Mouse (Mus musculus) midbrain, embryonic 15.5 days (tissue): ENCODE results near the gene Camta1. TPM values are rescaled to one million over a fixed set of nuclear protein-coding genes. Genes with fewer than 3 reads are reported as not detected.
A peak's percentile ranks its signal among the peaks of the same experiment; 100 is the strongest.

Experiments used
- ATAC-seq: fragments of 200-750 bp; cut with Nextera tagmentation; replicated peaks from 2 replicates; pipeline ENCODE4 v1.8.0; 2017; ENCODE audit warnings: moderate TSS enrichment
- H3K27ac ChIP-seq: fragments of 300-500 bp; sonication (generic); 2 replicates; pipeline ENCODE4 v1.5.1; 2015; ENCODE audit warnings: mild to moderate bottlenecking, inconsistent platforms
- H3K27me3 ChIP-seq: fragments of 300-500 bp; sonication (generic); replicated peaks from 2 replicates; pipeline ENCODE4 v1.6.1; 2015; ENCODE audit warnings: inconsistent platforms
- H3K36me3 ChIP-seq: fragments of 300-500 bp; sonication (generic); replicated peaks from 2 replicates; pipeline ENCODE4 v1.6.1; 2015; ENCODE audit warnings: inconsistent platforms
- H3K4me1 ChIP-seq: fragments of 300-500 bp; sonication (generic); 2 replicates; pipeline ENCODE4 v1.6.1; 2015; ENCODE audit warnings: inconsistent platforms
- H3K4me2 ChIP-seq: fragments of 300-500 bp; sonication (generic); 2 replicates; pipeline ENCODE4 v1.6.1; 2015; ENCODE audit warnings: inconsistent platforms, mild to moderate bottlenecking, moderate library complexity
- H3K4me3 ChIP-seq: fragments of 300-500 bp; sonication (generic); 2 replicates; pipeline ENCODE4 v1.5.1; 2015; ENCODE audit warnings: mild to moderate bottlenecking, inconsistent platforms
- H3K9ac ChIP-seq: fragments of 300-500 bp; sonication (generic); 2 replicates; pipeline ENCODE4 v1.6.1; 2015; ENCODE audit warnings: mild to moderate bottlenecking, inconsistent platforms
- H3K9me3 ChIP-seq: fragments of 300-500 bp; sonication (generic); 2 replicates; pipeline ENCODE4 v1.6.1; 2016; ENCODE audit warnings: inconsistent platforms
- WGBS: fragments of 180-500 bp; shearing (Covaris S2); methylation state at CpG from one replicate; pipeline ENCODE4 v1.1.7; 2015; ENCODE audit warnings: mixed read lengths; 5-methylcytosine and 5-hydroxymethylcytosine counted together
- polyA plus RNA-seq: library from polyadenylated mRNA; unstranded; fragments of >200 nt; fragmentation: Nextera tagmentation; extraction: Ambion mirVana; gene quantifications from 2 replicates; pipeline ENCODE4 v1.2.1, GENCODE M21; 2015

Camta1 gene
- polyA plus RNA-seq, 1 experiment from 2014 or later, result 156 TPM

DNA sequence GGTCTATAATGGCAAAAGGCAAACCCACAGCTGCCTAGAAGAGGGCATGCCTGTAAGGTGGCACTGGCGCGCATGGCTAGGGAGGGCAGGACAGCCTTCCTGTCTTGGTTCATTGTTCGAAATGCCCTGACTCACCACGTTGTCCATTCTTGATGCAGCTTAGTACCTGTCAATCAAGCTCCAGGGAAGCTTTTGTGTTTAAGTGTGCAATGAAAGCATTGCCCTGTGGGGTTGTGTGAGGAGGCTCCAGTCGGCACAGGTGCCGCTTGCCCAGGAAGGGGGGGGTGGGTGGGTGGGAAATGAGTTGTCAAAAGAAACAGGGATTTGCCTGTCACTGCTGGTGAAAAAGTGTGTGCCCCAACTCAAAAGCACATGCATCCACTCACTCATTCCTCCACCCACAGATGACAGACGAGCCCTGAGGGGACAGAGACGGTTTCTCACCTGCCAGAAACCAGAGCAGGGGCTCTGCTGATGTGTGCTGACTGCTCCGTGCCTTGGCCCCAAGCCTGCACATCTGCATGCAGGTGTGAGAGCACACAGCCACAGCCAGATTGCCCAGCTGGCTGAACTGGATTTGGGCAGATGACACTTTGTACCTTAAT is 115.6 kb downstream of the Camta1 start:
- Histone ChIP-seq H3K4me3 (no peak overlapping the region), H3K9ac (no peak overlapping the region), H3K9me3 (no peaks in the 10 kb centered on the region), H3K27me3 (no peaks in the 10 kb centered on the region), H3K4me2 (no peak overlapping the region), H3K27ac (no peak overlapping the region), H3K4me1 (peaks cover 33% of the 10 kb centered on the region), H3K36me3 (no peaks in the 10 kb centered on the region)
- peak; percentile 53; the same call in 1 of the 2 replicates for ATAC-seq
- whole genome bisulfite sequencing, result 33% methylated on average over 9 of the region's 9 CpGs

DNA sequence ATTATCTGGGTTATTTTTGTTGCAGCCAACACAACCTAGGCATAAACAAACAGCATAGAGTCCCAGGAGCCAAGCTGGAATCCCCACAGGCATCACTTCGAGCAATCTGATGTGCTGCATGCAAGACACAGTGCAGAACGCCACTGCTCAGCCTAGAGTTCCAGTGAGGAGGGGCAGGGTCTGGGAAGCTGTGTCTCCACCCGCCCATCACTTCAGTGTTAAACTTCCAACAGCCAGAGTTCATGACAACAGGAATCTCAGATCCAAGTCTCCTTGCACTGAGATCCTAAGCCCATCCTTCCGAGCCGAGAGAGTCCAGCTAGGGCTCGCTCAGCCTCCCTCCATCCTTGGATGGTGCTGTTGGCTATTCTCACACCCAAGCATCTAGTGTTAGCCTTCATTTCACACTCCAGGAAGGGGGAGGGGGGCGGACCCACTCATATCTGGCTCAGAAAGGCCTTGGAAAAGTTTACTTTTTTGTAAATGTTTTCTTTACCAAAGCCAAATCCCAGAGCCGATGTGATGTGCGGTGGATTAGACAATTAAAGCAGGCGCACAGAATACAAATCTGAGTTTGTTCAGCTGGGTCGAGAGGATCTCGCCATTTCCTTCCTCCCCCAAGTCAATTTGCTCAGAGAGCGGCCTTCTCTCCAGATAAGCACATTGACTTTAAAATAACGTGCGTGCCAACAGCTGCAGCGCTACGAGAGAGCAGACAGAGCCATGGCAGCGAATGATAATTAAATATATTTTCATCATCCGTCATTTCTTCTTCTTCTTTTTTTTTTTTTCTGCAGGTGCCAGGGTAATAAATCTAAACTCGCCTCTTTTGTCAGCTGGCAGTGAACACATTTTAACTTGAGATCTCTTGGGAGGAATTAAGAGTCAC is 120.2 kb downstream of the Camta1 start:
- peaks cover 44% of the 10 kb centered on the region for H3K4me1 ChIP-seq
- H3K4me2 ChIP-seq, result no peak overlapping the region
- no peak overlapping the region for H3K4me3 ChIP-seq
- no peaks in the 10 kb centered on the region for H3K36me3 ChIP-seq
- no peaks in the 10 kb centered on the region for H3K27me3 ChIP-seq
- no peak for ATAC-seq
- H3K9ac ChIP-seq, result no peak overlapping the region
- H3K27ac ChIP-seq, result 0 out of 2 replicates have a peak overlapping the region, but pooled peaks have one; percentile 27
- WGBS, result 40% methylated on average over 20 of the region's 20 CpGs
- H3K9me3 ChIP-seq, result no peaks in the 10 kb centered on the region

DNA sequence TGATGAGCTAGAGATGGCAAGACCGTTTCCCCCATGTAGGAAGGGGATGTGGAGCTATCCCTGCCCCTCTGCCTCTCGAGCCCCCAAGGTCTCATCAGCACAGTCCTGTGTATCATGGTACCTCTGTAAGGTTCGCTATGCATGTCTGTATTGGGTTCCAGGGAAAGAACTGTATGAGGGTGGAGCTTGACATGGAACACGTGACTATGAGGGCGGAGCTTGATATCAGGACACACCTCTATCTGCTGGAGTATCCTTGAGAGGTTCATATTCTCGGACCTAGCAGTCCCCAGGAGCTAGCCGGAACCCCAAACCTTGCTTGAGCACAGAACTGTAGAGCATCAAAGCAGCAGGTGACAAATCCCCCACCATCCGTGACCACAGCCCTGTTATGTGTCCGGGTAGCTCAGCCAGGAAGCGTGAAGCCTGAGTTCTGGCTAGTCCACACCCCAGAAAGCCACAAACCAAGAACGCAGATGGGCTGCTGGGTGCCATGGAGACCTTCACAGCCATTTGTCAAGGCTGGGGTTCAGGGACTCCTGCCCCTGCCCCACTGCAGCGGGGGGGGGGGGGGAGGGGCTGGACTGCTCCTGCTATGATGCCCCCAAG is 122.2 kb downstream of the Camta1 start:
- H3K36me3 ChIP-seq, result no peaks in the 10 kb centered on the region
- no peak overlapping the region for H3K9ac ChIP-seq
- peaks cover 40% of the 10 kb centered on the region for H3K4me1 ChIP-seq
- no peaks in the 10 kb centered on the region for H3K9me3 ChIP-seq
- WGBS, result 82% methylated on average over 12 of the region's 12 CpGs
- peak; percentile 47; the same call in 1 of the 2 replicates for ATAC-seq
- no peak overlapping the region for H3K4me2 ChIP-seq
- no peak overlapping the region for H3K4me3 ChIP-seq
- no peak overlapping the region for H3K27ac ChIP-seq
- H3K27me3 ChIP-seq, result no peaks in the 10 kb centered on the region

DNA sequence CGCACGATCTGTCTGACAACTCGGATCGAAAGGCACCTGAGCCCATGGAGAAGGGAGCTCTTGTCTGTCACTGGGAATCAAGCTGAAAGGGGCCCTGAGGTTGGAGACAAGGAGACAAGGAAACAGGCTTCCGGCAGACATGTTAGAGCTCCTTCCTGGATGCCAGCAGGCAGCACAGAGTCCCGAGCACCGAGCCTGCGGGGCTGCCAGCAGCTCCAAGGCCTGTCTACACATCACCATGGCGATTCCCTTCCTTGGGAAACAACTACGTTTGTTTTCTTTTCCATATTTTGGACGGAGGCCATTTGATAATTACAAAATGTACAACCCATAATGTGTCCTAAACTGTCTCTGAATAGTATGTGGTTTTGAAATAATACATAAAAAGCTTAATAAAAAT is 122.8 kb downstream of the Camta1 start:
- Histone ChIP-seq H3K9me3 (no peaks in the 10 kb centered on the region), H3K36me3 (no peaks in the 10 kb centered on the region), H3K27ac (peak overlapping the region; percentile 45), H3K4me1 (peaks cover 40% of the 10 kb centered on the region), H3K9ac (no peak overlapping the region), H3K4me2 (no peak overlapping the region), H3K4me3 (no peak overlapping the region), H3K27me3 (no peaks in the 10 kb centered on the region)
- 61% methylated on average over 11 of the region's 11 CpGs for WGBS
- no peak for ATAC-seq

DNA sequence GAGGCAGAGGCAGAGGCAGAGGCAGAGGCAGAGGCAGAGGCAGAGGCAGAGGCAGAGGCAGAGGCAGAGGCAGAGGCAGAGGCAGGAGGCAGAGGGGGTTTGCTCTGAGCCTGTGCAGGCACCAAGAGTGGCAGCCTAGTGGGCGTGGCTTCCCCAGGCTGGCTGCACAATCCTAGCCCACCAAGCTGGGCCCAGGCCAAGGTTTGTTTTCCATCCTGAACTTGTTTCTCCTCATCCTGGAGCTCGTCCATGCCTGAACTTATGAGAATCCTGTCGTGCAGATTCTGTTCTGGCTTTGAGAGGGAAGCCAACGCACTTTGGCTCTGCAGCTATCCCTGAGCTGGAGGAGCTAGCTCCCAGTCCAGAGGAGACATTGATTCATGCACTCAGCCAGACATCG is 123.4 kb downstream of the Camta1 start:
- peak overlapping the region; percentile 45 for H3K27ac ChIP-seq
- 75% methylated on average over 5 of the region's 5 CpGs for WGBS
- no peak for ATAC-seq
- no peak overlapping the region for H3K4me2 ChIP-seq
- H3K4me1 ChIP-seq, result peaks cover 38% of the 10 kb centered on the region
- H3K4me3 ChIP-seq, result no peak overlapping the region
- H3K9ac ChIP-seq, result no peak overlapping the region
- no peaks in the 10 kb centered on the region for H3K9me3 ChIP-seq
- no peaks in the 10 kb centered on the region for H3K36me3 ChIP-seq
- H3K27me3 ChIP-seq, result no peaks in the 10 kb centered on the region

DNA sequence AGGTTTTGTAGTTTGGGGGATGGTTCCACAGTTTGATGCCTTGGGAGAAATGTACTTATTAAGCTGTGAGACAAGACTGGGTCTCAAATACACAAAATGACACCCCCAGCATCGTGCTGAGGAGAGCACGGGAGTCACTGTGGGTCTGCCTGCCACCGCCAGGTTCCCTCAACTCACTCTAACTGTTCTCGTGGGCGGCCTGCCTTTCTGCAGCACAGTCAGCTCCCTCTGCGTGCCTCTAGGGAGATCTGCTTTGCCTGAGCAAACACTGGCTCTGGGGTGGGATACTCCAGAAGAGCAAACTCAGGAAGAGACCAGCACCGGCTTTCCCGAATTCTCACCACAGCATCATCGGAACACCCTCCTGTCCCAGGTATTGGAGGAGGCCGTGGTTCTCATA is 129.0 kb downstream of the Camta1 start:
- H3K4me3 ChIP-seq, result no peak overlapping the region
- 62% methylated on average over 10 of the region's 10 CpGs for WGBS
- H3K4me1 ChIP-seq, result peaks cover 12% of the 10 kb centered on the region; the same call in 1 of the 2 replicates
- H3K36me3 ChIP-seq, result no peaks in the 10 kb centered on the region
- no peak overlapping the region for H3K4me2 ChIP-seq
- ATAC-seq, result no peak
- no peaks in the 10 kb centered on the region for H3K9me3 ChIP-seq
- no peak overlapping the region for H3K27ac ChIP-seq
- no peak overlapping the region for H3K9ac ChIP-seq
- no peaks in the 10 kb centered on the region for H3K27me3 ChIP-seq

DNA sequence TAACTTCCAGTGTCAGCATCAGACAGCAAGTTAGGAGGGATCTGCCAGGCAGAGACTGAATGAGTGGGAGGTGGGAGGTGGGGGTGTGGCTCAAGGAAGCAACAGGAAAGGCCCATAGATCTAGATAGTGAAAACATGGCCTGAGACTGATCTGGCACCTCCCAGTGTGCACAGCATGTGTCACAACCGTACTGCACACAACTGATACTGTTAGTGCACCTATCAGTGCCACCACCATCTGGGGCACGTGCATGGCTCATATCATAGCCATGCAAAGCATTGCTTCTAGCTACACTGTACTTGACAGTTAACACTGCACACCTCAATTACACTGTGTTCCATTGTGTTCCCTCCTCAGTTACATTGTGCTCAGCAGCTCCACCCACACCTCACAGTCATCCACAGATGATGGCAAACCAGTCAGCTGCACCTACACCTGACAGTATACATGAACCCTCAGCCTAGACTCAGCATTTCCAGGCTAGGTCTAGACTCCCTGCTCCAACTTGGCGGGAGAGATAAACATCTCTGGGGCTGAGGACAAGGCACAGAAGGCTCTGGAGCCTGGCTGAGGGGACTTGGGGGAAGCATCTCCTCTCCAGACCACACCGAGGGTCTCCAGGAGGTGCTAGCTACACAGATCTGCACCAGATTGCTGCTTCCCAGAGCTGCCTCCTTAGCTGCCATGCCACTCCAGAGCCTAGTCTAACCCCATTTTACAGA is 131.5 kb downstream of the Camta1 start:
- no peak for ATAC-seq
- H3K27me3 ChIP-seq, result no peaks in the 10 kb centered on the region
- WGBS, result 80% methylated on average over 4 of the region's 4 CpGs
- H3K4me3 ChIP-seq, result no peak overlapping the region
- peaks cover 12% of the 10 kb centered on the region; the same call in 1 of the 2 replicates for H3K4me1 ChIP-seq
- H3K9ac ChIP-seq, result no peak overlapping the region
- H3K36me3 ChIP-seq, result no peaks in the 10 kb centered on the region
- H3K9me3 ChIP-seq, result no peaks in the 10 kb centered on the region
- H3K27ac ChIP-seq, result no peak overlapping the region
- no peak overlapping the region for H3K4me2 ChIP-seq

DNA sequence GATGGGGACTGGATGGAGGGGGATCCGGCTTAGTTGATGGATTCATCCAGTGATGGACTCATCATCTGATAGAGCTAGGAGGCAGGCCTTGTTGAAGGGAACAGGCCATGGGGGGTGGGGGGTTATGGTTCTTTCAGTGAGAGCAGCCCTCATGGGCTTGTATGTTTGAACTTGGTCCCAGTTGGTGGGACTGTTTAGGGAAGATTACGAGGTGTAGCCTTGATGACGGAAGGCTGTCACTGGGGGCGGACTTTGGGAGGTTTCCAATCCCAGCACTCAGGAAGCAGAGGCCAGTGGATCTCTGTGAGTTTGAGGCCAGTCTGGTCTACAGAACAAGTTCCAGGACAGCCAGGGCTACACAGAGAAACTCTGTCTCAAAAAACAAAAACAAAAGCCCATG is 132.6 kb downstream of the Camta1 start:
- whole genome bisulfite sequencing, result 77% methylated on average over 4 of the region's 4 CpGs

DNA sequence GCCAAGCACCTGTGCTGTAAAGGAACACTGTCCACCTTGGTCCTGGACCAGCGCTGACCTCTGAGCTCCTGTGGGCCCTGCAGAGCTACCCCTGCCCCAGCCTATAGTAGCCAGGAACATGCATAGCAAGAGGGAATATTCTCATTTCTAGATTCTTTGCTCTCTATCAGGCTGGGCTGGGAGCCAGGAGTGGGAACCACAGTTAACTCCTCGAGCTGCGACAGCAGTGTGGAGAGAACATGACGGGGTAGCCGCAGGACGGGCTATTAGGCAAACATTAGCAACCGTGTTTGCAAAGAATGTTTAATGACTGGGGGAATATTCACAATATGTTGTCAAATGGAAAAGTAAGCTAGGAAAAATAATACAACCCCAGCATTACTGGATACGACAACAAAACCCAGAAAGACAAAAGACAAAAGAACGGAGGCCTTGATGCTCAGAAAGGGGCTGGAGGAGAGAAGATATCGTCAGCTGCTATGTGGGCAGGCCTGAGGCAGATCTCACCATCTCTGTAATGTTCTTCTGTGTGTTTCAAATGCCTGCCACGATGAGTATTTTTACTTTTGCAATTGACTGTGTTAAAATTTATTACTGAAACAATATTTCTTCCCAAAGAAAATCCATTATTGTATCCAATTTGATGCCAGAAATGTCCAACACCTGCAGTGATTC is 133.1 kb downstream of the Camta1 start:
- Histone ChIP-seq H3K4me2 (no peak overlapping the region), H3K27ac (no peak overlapping the region), H3K36me3 (no peaks in the 10 kb centered on the region), H3K4me1 (peaks cover 12% of the 10 kb centered on the region; the same call in 1 of the 2 replicates), H3K9me3 (no peaks in the 10 kb centered on the region), H3K9ac (no peak overlapping the region), H3K4me3 (no peak overlapping the region), H3K27me3 (no peaks in the 10 kb centered on the region)
- ATAC-seq, result no peak
- 77% methylated on average over 11 of the region's 11 CpGs for WGBS

More for the DNA sequence above, 132.6 kb downstream of the Camta1 start:
- Histone ChIP-seq H3K4me3 (no peak overlapping the region), H3K4me1 (peaks cover 12% of the 10 kb centered on the region; the same call in 1 of the 2 replicates), H3K36me3 (no peaks in the 10 kb centered on the region), H3K27me3 (no peaks in the 10 kb centered on the region), H3K27ac (no peak overlapping the region), H3K9ac (no peak overlapping the region), H3K9me3 (no peaks in the 10 kb centered on the region), H3K4me2 (no peak overlapping the region)
- ATAC-seq, result no peak

DNA sequence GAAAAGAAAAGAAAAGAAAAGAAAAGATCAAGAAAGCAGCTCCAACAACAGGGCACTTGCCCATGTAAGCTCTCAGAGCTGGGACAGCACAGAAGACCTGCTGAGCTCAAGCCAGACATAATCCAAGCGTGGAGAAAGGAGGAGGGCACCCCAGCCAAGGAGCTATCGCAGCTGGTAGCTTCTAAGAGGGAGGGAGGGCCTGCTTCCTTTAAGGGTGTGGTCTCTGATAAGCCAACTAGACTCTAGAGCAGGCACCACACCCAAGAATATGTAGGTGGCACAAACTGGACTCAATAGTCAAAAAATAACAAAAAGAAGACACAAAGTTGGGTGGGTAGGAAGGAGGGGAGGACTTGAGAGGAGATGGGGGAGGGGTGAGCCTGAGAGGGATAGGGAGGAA is 135.3 kb downstream of the Camta1 start:
- Histone ChIP-seq H3K9ac (no peak overlapping the region), H3K4me2 (no peak overlapping the region), H3K4me3 (no peak overlapping the region), H3K36me3 (no peaks in the 10 kb centered on the region), H3K27me3 (no peaks in the 10 kb centered on the region), H3K9me3 (no peaks in the 10 kb centered on the region), H3K4me1 (peaks cover 6% of the 10 kb centered on the region; the same call in 1 of the 2 replicates), H3K27ac (no peak overlapping the region)
- WGBS, result 46% methylated on average over 2 of the region's 2 CpGs
- no peak for ATAC-seq

DNA sequence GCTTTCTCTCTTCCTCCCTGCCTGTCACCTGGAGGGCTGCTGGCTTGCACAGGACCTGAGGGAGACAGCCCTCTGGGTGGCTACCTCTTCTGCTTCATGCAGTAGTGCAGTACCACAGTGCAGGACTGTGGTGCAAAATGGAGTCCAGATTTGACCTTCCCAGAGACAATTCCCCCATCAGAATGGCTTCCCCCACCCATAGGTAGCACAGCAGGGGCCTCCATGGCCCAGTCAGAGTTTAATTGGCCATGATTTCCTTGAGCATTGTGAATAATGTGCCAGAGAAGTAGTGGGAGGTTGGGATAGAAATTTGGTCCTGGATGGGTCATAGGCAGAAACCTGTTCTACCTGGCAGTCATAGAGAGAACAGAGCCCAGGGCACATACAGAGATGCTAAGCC is 136.8 kb downstream of the Camta1 start:
- Histone ChIP-seq H3K27me3 (no peaks in the 10 kb centered on the region), H3K4me3 (no peak overlapping the region), H3K36me3 (no peaks in the 10 kb centered on the region), H3K4me1 (peaks cover 15% of the 10 kb centered on the region), H3K9me3 (no peaks in the 10 kb centered on the region), H3K27ac (no peak overlapping the region), H3K4me2 (no peak overlapping the region), H3K9ac (no peak overlapping the region)
- ATAC-seq, result no peak
